Mouse (Mus musculus): ENCODE data around the gene Mrpl20. TPM values are rescaled to one million over a fixed set of nuclear protein-coding genes. Genes with fewer than 3 reads are reported as not detected.
A peak's percentile ranks its signal among the peaks of the same experiment; 100 is the strongest.

Mrpl20 gene
- polyA plus RNA-seq, 1 experiment: 36.9 TPM

GRCm38 (mm10) chr4:155791240-155791933 is 11.3 kb upstream of the Mrpl20 start:
- Histone ChIP-seq H3K4me3 (replicated peaks; ENCODE audit: extremely low read depth, low read depth, low read length) (no peak overlapping the region), H3K4me1 (ENCODE audit: control insufficient read depth, insufficient read depth, low read length) (no peaks in the 10 kb centered on the region)
- 78% methylated on average over 24 of the region's 24 CpGs for WGBS
- no peak for TF ChIP-seq CTCF (IDR thresholded peaks at IDR 0.05; ENCODE audit: insufficient read depth, low read length)
- TF ChIP-seq POLR2A (IDR thresholded peaks at IDR 0.05; ENCODE audit: borderline replicate concordance, extremely low read depth, low read depth, low read length): no peak
- DNase-seq: no peak

- no peak for TF ChIP-seq POLR2A (IDR thresholded peaks at IDR 0.05; ENCODE audit: borderline replicate concordance, extremely low read depth, low read depth, low read length)
- TF ChIP-seq CTCF (IDR thresholded peaks at IDR 0.05; ENCODE audit: insufficient read depth, low read length): no peak
Measured at GRCm38 (mm10) chr4:155793730-155794129, 8.9 kb upstream of the Mrpl20 start.

GRCm38 (mm10) chr4:155802075-155802474 is 603 bp upstream of the Mrpl20 start:
- no peak for TF ChIP-seq CTCF (IDR thresholded peaks at IDR 0.05; ENCODE audit: insufficient read depth, low read length)
- TF ChIP-seq POLR2A (IDR thresholded peaks at IDR 0.05; ENCODE audit: borderline replicate concordance, extremely low read depth, low read depth, low read length): no peak
- Histone ChIP-seq H3K4me1 (ENCODE audit: control insufficient read depth, insufficient read depth, low read length) (peaks cover 7% of the 10 kb centered on the region), H3K4me3 (replicated peaks; ENCODE audit: extremely low read depth, low read depth, low read length) (no peak overlapping the region)
- DNase-seq: no peak
- 100% methylated on average over 1 of the region's 1 CpGs for WGBS

More at GRCm38 (mm10) chr4:155793730-155794129, 8.9 kb upstream of the Mrpl20 start:
- 46% methylated on average over 2 of the region's 2 CpGs for WGBS
- Histone ChIP-seq H3K4me1 (ENCODE audit: control insufficient read depth, insufficient read depth, low read length) (no peaks in the 10 kb centered on the region), H3K4me3 (replicated peaks; ENCODE audit: extremely low read depth, low read depth, low read length) (no peak overlapping the region)
- no peak for DNase-seq

- Histone ChIP-seq H3K4me3 (replicated peaks; ENCODE audit: extremely low read depth, low read depth, low read length) (peak overlapping the region; percentile 80), H3K4me1 (ENCODE audit: control insufficient read depth, insufficient read depth, low read length) (peaks cover 7% of the 10 kb centered on the region)
- peak; percentile 90 for TF ChIP-seq POLR2A (IDR thresholded peaks at IDR 0.05; ENCODE audit: borderline replicate concordance, extremely low read depth, low read depth, low read length)
- no peak for TF ChIP-seq CTCF (IDR thresholded peaks at IDR 0.05; ENCODE audit: insufficient read depth, low read length)
- DNase-seq: peak; percentile 96
- under 1% methylated on average over 58 of the region's 58 CpGs for WGBS
Measured at GRCm38 (mm10) chr4:155803340-155804041, 813 bp downstream of the Mrpl20 start.

GRCm38 (mm10) chr4:155807841-155808240 is 5.2 kb downstream of the Mrpl20 start:
- Histone ChIP-seq H3K4me3 (replicated peaks; ENCODE audit: extremely low read depth, low read depth, low read length) (no peak overlapping the region), H3K4me1 (ENCODE audit: control insufficient read depth, insufficient read depth, low read length) (peaks cover 5% of the 10 kb centered on the region)
- 93% methylated on average over 3 of the region's 3 CpGs for WGBS
- no peak for TF ChIP-seq CTCF (IDR thresholded peaks at IDR 0.05; ENCODE audit: insufficient read depth, low read length)
- TF ChIP-seq POLR2A (IDR thresholded peaks at IDR 0.05; ENCODE audit: borderline replicate concordance, extremely low read depth, low read depth, low read length): no peak
- DNase-seq: no peak

GRCm38 (mm10) chr4:155811929-155812664 is 9.4 kb downstream of the Mrpl20 start, which contains the start of gene Ccnl2:
Gene Ccnl2 (plus strand): TSS chr4:155812489.
- H3K4me1 ChIP-seq (ENCODE audit: control insufficient read depth, insufficient read depth, low read length): peaks cover 8% of the 10 kb centered on the region
- peak within 1 kb of the TSS; percentile 91 for H3K4me3 ChIP-seq (replicated peaks; ENCODE audit: extremely low read depth, low read depth, low read length)
- TF ChIP-seq CTCF (IDR thresholded peaks at IDR 0.05; ENCODE audit: insufficient read depth, low read length) (no peak), POLR2A (IDR thresholded peaks at IDR 0.05; ENCODE audit: borderline replicate concordance, extremely low read depth, low read depth, low read length) (peak; percentile 53; the same call in 1 of the 2 replicates)
- WGBS: under 1% methylated on average over 59 of the region's 60 CpGs
- DNase-seq: peak; percentile 89

- under 1% methylated on average over 49 of the region's 49 CpGs for WGBS
- Histone ChIP-seq H3K4me1 (ENCODE audit: control insufficient read depth, insufficient read depth, low read length) (peaks cover 8% of the 10 kb centered on the region), H3K4me3 (replicated peaks; ENCODE audit: extremely low read depth, low read depth, low read length) (peak overlapping the region; percentile 87)
- no peak for TF ChIP-seq CTCF (IDR thresholded peaks at IDR 0.05; ENCODE audit: insufficient read depth, low read length)
- TF ChIP-seq POLR2A (IDR thresholded peaks at IDR 0.05; ENCODE audit: borderline replicate concordance, extremely low read depth, low read depth, low read length): no peak
- DNase-seq: peak; percentile 28
Measured at GRCm38 (mm10) chr4:155812665-155813181, 10.0 kb downstream of the Mrpl20 start.

- TF ChIP-seq CTCF (IDR thresholded peaks at IDR 0.05; ENCODE audit: insufficient read depth, low read length) (no peak), POLR2A (IDR thresholded peaks at IDR 0.05; ENCODE audit: borderline replicate concordance, extremely low read depth, low read depth, low read length) (no peak)
- Histone ChIP-seq H3K4me1 (ENCODE audit: control insufficient read depth, insufficient read depth, low read length) (peaks cover 8% of the 10 kb centered on the region), H3K4me3 (replicated peaks; ENCODE audit: extremely low read depth, low read depth, low read length) (no peak overlapping the region)
- DNase-seq: no peak
- WGBS: 81% methylated on average over 4 of the region's 4 CpGs
Measured at GRCm38 (mm10) chr4:155817533-155817932, 14.9 kb downstream of the Mrpl20 start.

GRCm38 (mm10) chr4:155821025-155821424 is 18.3 kb downstream of the Mrpl20 start:
- no peak for TF ChIP-seq POLR2A (IDR thresholded peaks at IDR 0.05; ENCODE audit: borderline replicate concordance, extremely low read depth, low read depth, low read length)
- no peak for DNase-seq
- Histone ChIP-seq H3K4me3 (replicated peaks; ENCODE audit: extremely low read depth, low read depth, low read length) (no peak overlapping the region), H3K4me1 (ENCODE audit: control insufficient read depth, insufficient read depth, low read length) (no peaks in the 10 kb centered on the region)
- WGBS: 69% methylated on average over 7 of the region's 7 CpGs
